Mouse (Mus musculus): ENCODE measurements at regions not wholly inside any gene's neighbourhood (a gene's known extent, or its start where the extent isn't known, plus 50 kb on each side); places are given as distances from the start of the nearest gene placed in this dataset.

DNA sequence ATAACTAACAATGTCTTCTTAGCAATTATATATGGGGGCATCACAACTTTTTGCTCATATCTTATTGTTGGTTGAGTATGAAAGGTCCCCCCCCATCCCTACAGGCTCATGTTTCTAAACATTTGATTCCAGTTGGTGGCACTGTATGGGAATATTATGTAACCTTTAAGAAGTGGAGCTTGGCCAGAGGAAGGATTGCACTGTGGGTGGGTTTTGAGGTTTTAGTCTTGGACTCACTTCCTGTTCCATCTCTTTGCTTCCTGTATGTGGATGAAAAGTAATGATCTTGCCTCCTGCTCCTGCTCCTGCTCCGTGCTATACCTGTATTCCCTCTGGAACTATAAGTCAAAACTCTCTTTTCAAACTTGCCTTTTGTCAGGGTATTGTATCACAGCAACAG is 778.2 kb upstream of the Lrrc6 start:
- no peak for DNase-seq

DNA sequence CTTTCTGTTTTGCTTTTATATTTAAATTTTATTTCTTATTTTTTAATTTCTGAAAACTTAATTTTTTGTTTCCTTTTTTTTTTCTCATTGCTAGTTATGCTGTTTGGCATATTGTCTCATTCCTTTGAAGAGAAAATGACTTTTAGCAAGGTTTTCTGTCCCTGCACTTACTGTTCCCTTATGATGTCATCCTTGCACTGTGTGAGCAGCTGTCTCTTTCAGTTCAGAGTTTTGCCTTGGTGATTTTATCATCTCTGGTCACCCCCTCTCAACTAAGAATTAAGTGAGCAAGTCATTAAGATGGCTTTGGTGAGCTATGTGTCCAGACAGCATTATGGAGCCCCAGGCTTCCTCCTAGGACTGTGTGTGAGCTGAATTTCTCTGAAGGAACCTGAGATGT is 774.3 kb upstream of the Lrrc6 start:
- DNase-seq = no peak

DNA sequence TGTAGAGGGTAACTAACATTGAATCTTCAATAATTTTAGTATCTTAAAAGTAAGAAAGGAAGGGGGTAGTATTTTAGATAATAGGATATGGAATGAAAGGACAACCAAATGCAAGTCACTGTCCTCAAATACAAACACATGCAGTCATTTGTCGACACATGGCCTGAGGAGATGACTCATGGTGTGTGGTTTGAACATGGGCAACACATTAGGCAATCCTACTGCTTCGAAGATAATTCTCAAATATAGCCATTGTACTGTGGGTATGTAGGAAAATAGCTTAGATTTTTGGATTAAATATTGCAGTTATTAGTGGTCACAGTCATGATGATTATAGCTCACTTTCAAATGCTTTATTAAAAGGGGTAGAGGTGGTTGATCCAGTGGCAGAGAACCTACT is 771.7 kb upstream of the Lrrc6 start:
- no peak for DNase-seq

DNA sequence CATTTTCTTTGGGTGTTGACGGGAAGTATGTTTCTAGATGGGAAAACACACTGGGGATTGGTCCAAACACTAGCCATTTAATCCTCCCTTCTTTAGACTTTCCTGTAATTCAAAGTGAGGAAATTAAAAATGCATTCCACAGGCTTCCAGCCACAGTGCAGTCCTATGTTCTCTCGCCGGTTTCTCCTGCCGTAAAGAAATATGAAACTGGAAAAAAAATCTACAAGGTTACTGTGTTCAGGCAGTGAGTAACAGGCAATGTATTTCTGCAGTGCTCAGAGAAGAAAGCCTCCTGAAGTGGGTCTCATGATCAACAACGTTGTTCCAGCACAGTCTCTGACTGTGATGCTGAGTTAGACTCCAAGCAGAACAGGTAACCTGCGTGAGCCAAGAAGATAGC is 763.0 kb upstream of the Lrrc6 start:
- DNase-seq = no peak

DNA sequence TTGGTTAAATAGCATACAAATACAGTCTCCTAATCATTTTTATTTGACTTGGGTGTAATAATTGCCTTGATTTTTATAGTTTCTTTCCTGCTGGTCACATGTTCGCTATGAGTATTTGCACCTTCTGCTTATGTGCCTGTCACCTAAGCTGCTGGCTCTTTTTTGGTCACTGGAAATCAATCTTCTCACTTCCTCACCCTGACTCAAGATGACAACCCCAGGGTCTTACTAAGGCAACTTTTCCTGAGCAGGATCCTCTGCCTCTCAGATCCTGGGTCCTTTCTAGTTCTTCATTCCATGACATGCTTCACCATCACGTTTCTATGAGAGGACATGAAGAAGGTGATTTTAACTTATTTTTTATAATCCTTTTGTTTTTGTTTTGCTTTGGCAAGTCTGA is 762.6 kb upstream of the Lrrc6 start:
- DNase-seq = no peak

DNA sequence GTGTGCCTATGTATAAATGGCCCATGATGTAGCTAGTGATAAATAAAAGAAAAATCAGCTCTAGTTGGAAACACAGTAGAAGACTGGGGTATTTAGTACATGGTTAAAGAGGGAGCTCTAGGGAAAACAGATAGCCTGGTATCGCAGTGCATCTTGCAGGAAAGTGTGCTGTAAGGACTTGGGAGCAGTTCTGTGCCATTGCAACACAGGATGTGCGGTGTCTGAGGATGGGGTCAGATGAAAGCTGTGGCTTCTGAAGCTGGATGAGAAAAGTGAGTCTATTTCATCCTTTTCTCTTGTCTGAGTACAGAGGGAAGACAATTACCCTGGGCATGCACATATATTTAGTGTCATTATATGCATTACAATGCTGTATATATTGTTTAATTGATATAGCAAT is 761.6 kb upstream of the Lrrc6 start:
- DNase-seq = no peak

DNA sequence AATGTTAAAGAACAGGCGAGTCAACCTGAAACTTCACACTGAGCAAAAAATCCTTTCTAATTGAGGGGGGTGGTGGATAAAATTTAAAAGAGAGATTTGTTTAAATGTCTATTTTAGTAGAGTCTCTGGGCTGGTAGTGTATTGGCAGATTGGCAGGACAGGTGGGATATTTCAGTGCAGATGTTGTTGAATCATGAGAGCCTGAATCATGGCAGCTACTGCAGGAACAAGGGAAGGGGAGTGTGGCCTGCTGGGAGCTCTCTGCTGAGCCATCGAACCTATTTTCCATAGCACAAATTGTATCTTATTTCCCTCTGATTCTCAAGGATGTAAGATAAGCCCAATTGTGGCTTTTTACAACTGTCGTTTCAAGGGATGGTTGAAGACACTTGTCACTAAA is 760.0 kb upstream of the Lrrc6 start:
- no peak for DNase-seq

DNA sequence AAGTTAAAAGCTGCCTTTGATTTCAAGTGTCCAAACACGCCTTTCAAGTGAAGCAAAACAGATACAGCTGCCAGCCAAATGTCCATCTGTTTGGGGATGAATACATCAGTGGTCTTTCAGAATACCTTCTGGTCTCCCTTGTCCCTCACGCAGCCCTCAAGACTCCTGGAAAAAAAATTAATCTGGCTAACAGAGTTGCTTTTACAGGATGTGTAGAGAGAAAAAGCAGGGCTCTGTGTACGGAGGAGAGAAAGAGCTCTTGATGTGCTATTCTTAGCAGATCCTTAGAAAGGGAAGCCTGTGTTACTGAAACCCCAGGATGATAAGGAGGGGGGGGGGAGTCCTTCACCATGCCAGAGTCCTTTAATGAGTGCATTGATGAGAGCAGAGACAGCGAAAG is 748.4 kb upstream of the Lrrc6 start:
- DNase-seq = no peak

DNA sequence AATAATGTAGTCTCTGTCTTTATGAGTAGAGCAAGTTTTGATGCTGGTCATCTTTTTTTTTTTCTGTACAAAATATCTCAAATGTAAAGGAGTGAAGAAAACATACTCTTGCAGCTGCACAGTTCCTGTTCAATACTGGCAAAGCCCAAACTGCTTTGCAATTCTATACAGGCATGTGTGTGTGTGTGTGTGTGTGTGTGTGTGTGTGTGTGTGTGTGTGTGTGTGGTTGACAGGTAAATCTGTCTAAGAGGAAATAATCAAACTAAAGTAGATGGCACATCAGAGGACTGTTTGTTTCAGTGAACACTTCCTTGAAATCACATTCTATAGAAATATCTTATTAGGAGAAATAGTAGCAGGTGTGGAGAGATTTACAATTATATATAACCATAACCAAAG is 747.8 kb upstream of the Lrrc6 start:
- DNase-seq = no peak

DNA sequence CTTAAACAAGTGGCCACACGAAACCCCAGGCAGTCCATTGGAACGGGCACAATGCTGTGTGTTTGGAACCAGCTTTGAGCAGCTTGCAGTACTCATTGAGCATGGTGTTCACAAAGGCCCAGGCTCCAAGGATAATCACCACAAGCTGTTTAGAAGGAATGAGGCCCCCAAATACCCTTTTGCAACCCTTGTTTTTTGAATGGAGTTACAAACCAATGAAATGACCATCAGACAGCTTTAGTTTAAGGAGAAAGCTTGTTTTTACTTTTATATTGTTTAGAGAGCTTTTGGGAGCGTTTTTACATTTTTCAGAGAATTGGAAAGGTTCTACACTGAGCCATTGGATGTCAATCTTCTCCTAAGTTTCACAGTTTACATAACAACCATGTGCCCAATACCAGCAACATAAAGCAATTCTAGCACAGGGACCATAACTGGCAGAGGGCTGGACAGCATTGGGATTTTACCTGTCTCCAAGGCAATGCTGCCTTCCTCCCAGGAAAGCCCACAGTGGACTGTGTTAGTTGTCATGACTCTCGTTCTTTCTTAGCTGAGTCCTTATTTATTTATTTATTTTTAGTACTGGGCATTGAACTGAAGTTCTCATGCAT is 745.1 kb upstream of the Lrrc6 start:
- DNase-seq = no peak

DNA sequence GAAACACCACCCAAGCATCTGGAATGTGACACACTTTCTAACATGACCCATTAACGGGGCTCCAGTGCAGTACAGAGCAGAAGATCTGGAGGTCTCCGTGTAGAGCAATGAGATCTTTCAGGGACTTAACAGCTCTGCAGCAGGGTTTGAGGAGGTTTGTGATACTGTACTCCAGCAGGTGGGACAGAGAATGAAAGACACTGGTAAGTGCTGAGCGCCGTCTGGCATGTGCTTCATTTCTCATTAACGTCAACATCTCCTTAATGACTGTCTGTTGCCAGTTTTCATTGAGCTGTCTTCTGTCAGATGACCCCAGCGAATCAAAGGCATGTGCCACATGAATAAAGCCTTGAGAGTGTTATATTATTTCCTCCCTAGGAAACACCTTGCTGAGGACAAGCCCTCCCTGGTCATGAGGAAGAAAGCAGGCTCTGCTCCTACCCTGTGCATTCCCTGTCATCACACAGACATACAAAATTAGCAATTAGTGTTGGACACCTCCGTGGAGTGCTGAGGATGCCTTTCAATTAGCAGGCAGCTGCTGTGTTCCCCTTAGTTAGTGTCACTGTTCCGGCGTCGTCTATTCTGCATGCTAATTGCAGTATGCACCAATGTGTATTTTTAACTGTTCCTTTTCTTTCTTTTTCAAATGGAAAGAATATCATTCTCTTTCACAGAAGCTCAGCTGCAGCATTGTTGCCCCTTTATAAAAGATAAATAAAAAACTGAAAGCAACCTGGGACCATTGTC is 744.4 kb upstream of the Lrrc6 start:
- DNase-seq = no peak

DNA sequence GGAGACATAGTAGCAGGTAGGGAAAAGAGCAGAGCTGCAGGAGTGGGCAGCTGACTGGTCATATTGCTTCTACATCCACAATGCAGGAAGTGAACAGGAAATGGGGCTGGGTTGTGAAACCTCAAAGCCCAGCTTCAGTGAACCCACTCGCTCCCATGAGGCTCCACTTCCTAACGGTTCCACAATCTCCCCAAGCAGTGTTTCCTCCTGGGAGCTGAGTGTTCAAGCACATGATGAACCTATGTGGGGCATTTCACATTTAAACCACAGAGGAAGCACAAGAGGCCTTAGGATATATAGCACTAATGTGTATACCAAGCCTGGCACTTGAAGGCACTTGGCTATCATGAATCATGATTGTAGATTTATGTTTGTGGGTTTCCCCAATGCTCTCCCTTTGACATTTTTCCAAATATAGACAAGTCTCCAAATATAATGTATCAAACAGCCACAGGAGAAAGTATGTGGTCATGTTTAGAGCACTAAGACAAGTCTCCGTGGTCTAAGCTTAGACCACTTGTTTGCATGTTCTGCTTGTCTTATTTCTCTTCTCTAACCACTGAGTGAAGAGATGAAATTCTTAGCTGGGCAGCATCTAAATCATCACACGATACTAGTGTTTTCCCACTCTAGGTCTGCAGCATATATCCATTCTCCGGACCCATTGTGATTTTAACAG is 734.5 kb upstream of the Lrrc6 start:
- no peak for DNase-seq

DNA sequence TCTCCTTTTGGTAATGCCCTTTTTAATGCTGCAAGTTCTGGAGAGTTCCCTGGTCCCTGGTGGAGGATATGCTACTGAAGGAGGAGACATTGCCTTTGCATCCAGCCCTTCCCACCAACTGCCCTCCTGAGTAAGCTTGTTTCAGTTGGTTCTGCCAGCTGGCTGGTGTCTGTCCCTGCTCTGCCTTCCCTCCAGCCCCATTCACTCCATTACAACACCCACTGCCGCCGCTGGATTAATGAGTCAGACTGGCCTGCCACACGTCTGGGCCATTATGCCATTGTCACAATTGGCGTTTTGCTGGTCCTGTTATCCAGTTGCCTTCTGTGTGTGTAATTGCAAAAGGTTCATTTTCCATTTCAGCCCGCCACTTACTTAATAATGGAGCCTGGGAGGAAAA is 728.6 kb upstream of the Lrrc6 start:
- DNase-seq = no peak

DNA sequence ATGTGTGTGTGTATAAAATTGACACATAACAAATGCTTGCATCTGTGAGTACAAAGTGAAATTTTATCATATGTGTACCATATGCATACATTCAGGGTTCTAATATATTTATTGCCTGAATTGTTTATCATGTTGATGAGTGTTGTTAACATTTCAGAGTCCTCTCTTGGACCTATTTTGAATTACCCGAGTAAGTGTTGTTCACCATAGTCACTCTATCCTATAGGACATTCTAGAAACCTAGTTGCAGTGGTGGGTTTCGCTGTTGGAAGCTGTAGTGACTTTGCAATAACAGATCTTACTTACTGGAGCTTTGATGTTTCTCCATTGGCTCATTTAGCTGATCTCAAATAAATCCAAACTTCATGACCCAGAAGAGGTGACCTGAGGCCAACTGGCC is 727.9 kb upstream of the Lrrc6 start:
- DNase-seq = no peak

DNA sequence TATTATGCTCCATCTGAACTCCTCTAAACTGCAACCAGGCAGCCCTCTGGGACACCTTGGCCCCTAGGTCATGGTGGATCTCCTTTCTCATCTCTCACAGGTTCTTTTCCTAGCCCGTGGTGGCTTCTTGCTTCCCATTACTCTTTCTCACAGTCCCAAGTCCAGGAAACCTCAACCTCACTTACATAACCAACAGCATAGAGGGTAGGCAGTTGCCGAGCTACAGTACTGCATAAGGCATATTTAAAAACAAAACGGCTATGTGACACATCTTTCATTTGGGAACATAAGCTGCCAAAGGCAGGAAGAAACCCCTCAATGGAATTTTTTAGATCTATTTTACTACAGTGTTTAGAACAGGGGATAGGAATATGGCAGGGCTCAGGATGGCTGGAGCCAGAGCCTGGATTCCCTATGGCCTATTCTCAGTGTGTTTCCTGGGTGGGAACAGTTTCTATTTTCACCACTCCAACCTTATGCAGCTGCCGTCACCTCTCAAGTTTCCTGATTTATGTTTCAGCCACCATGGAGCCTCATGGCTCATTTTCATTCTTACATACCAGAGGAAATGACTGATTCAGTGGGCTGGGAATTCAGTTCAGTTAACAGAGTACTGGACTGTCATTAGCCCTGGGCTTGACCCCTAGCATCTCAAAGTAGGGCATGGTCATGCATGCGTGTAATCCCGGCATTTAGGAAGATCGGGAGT is 726.9 kb upstream of the Lrrc6 start:
- DNase-seq = no peak

DNA sequence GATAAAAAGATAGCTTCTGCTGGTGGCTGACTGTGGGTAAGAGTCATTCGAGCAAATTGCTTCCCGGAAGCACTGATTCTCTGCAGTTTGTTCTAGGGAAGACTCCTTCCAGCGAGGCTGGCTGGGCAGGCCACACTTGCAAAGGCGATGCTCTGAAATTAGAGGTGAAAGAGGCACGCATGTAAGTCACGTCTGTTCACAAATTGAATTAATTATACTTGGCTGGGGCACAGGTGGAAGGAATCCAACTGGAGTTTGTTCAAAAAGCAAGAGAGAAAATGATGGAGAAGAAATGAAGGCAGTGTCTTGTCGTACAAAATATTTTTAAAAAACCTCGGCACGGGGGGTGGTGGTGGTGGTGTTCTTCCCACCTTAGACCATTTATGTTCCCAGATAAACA is 726.2 kb upstream of the Lrrc6 start:
- no peak for DNase-seq
